Comparison of ENCODE assay signal across 9 mouse cellular contexts in the genomic region with DNA sequence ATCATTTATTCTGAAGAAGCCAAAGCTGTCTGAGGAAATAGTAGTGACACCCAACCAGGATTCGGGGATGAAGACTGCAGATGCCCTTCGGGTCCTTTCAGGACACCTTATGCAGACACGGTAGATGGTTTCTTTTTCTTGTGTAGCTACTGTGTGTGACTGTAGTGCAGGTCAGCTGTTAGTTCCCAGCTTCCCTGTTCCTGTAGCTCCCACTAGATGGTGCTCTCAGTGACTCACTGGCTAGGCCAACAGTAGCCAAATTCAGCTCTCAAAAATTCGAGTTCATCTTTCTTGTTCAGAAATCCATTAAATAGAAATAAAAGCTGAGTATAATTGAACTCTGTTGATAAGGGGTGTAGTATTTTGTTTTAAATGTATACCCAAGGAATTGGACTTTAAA. TPM values are rescaled to one million over a fixed set of nuclear protein-coding genes. Genes with fewer than 3 reads are reported as not detected.
A peak's percentile ranks its signal among the peaks of the same experiment; 100 is the strongest.
DNase-seq lines count a peak whose midpoint lies in the region; ATAC-seq and TF ChIP-seq lines count a peak whose summit lies in the region.
"Had no signal": no experiment of that assay in that cellular context is flagged by ENCODE, and none has a peak within 500 bp of the region (broad histone marks: within the 10 kb centered on the region; RNA-seq: fewer than 3 reads in every experiment).

No protein-coding gene starts in this region.

- no peaks in the 10 kb centered on the region for H3K4me1 ChIP-seq in embryonic facial prominence, embryonic 14.5 days (ENCODE audit: control insufficient read depth, insufficient read depth, low read length)
- H3K4me1 ChIP-seq in lung, embryonic 14.5 days (ENCODE audit: insufficient read depth): no peaks in the 10 kb centered on the region
- H3K4me1 ChIP-seq: neural tube, embryonic 13.5 days had no signal

- H3K27me3 ChIP-seq in embryonic facial prominence, embryonic 14.5 days (replicated peaks; ENCODE audit: control insufficient read depth, insufficient read depth, low read length): no peaks in the 10 kb centered on the region
- no peaks in the 10 kb centered on the region for H3K27me3 ChIP-seq in lung, embryonic 14.5 days (ENCODE audit: insufficient read depth, low read length)
- H3K27me3 ChIP-seq: neural tube, embryonic 13.5 days had no signal

- no peak overlapping the region for H3K27ac ChIP-seq in gastrocnemius, adult 2 months
- H3K27ac ChIP-seq in embryonic facial prominence, embryonic 14.5 days (replicated peaks; ENCODE audit: low read depth, low read length): no peak overlapping the region
- no peak overlapping the region for H3K27ac ChIP-seq in lung, embryonic 14.5 days (ENCODE audit: low read depth)
- H3K27ac ChIP-seq: neural tube, embryonic 13.5 days had no signal

- peaks cover 88% of the 10 kb centered on the region for H3K36me3 ChIP-seq in embryonic facial prominence, embryonic 14.5 days (ENCODE audit: control insufficient read depth, insufficient read depth, low read length)
- peaks cover 90% of the 10 kb centered on the region for H3K36me3 ChIP-seq in lung, embryonic 14.5 days (ENCODE audit: insufficient read depth)

- H3K9me3 ChIP-seq in embryonic facial prominence, embryonic 14.5 days (ENCODE audit: control insufficient read depth, low read length): no peaks in the 10 kb centered on the region
- H3K9me3 ChIP-seq in lung, embryonic 14.5 days (ENCODE audit: low read depth, low read length): no peaks in the 10 kb centered on the region
- H3K9me3 ChIP-seq: neural tube, embryonic 13.5 days had no signal

- TF ChIP-seq CTCF in gastrocnemius, adult 2 months (IDR thresholded peaks at IDR 0.05): peak; percentile 60
- peak; percentile 50 for TF ChIP-seq CTCF in lung, embryonic 14.5 days (IDR thresholded peaks at IDR 0.05; ENCODE audit: low read depth)

- H3K4me3 ChIP-seq in gastrocnemius, adult 2 months: no peak overlapping the region
- no peak overlapping the region for H3K4me3 ChIP-seq in embryonic facial prominence, embryonic 14.5 days (ENCODE audit: low read depth, low read length)
- H3K4me3 ChIP-seq in lung, embryonic 14.5 days (ENCODE audit: low read depth, low read length): no peak overlapping the region
- H3K4me3 ChIP-seq: neural tube, embryonic 13.5 days had no signal

- H3K4me2 ChIP-seq in embryonic facial prominence, embryonic 14.5 days (ENCODE audit: low read depth, low read length): no peak overlapping the region
- H3K4me2 ChIP-seq in lung, embryonic 14.5 days: no peak overlapping the region
- H3K4me2 ChIP-seq: neural tube, embryonic 13.5 days had no signal

- 83% methylated on average over 4 of the region's 4 CpGs for WGBS in embryonic facial prominence, embryonic 14.5 days
- WGBS in lung, embryonic 14.5 days: 77% methylated on average over 4 of the region's 4 CpGs

- DNase-seq in gastrocnemius, adult 2 months: no peak
- no peak for DNase-seq in gastrocnemius, postnatal 36 days
- peak; percentile 20 for DNase-seq in thymus, postnatal 0 days (ENCODE audit: low spot score)
- DNase-seq in thymus, adult 18-20 months: no peak
- DNase-seq in embryonic facial prominence, embryonic 14.5 days (ENCODE audit: low spot score): peak; percentile 8
- peak; percentile 53 for DNase-seq in lung, embryonic 14.5 days
- DNase-seq in spleen, postnatal 14 days (ENCODE audit: low spot score in 2 of 2): no peak
- DNase-seq in urinary bladder, postnatal 4 days (ENCODE audit: low spot score in 2 of 2): no peak

- no peak overlapping the region for H3K9ac ChIP-seq in embryonic facial prominence, embryonic 14.5 days (ENCODE audit: low read depth, low read length)
- H3K9ac ChIP-seq in lung, embryonic 14.5 days: no peak overlapping the region
- H3K9ac ChIP-seq: neural tube, embryonic 13.5 days had no signal

- intact Hi-C loops in gastrocnemius, adult 2 months (cut with DNase I): no loop called here
- intact Hi-C loops in gastrocnemius, postnatal 36 days (cut with DNase I): no loop called here

- no peak for ATAC-seq in embryonic facial prominence, embryonic 14.5 days (ENCODE audit: low read depth)
- ATAC-seq in lung, embryonic 14.5 days (ENCODE audit: insufficient read depth): no peak

RNA-seq across cellular contexts. Expression of gene Zc3h14, which starts 32.4 kb away (rescaled TPM):
- total RNA-seq in gastrocnemius, adult 2 months (2021): 10 to 100 TPM; 45.2 to 47.7 TPM
- 10 to 100 TPM; 41.3 to 42.5 TPM for total RNA-seq in gastrocnemius, postnatal 36 days (2021)
- polyA plus RNA-seq in thymus, postnatal 0 days (2015; fragmentation: Nextera tagmentation; extraction: Ambion mirVana): 96.2 and 101 TPM in 2 replicates
- polyA plus RNA-seq in embryonic facial prominence, embryonic 14.5 days (2014; fragmentation: Nextera tagmentation; extraction: Ambion mirVana): 113 and 128 TPM in 2 replicates
- polyA plus RNA-seq in lung, embryonic 14.5 days (2014; fragmentation: Nextera tagmentation; extraction: Ambion mirVana): 154 and 155 TPM in 2 replicates

RNA-seq across cellular contexts. Expression of gene Ptpn21, which starts 41.9 kb away (rescaled TPM):
- total RNA-seq in gastrocnemius, adult 2 months (2021): 10 to 100 TPM; 32.8 to 34.9 TPM
- 10 to 100 TPM; 25.1 to 25.9 TPM for total RNA-seq in gastrocnemius, postnatal 36 days (2021)
- 1.4 and 1.6 TPM in 2 replicates for polyA plus RNA-seq in thymus, postnatal 0 days (2015; fragmentation: Nextera tagmentation; extraction: Ambion mirVana)
- 11.4 and 11.7 TPM in 2 replicates for polyA plus RNA-seq in embryonic facial prominence, embryonic 14.5 days (2014; fragmentation: Nextera tagmentation; extraction: Ambion mirVana)
- polyA plus RNA-seq in lung, embryonic 14.5 days (2014; fragmentation: Nextera tagmentation; extraction: Ambion mirVana): 13.4 and 14.5 TPM in 2 replicates

Comparison
In these comparisons a context has a peak if more than half of its experiments do, and no peak if none do; other contexts are left out.
1. DNase-seq: peak in thymus, postnatal 0 days (single experiment), embryonic facial prominence, embryonic 14.5 days (single experiment) and lung, embryonic 14.5 days (single experiment); none in gastrocnemius, adult 2 months (single experiment), gastrocnemius, postnatal 36 days (0 of 2), thymus, adult 18-20 months (0 of 2), spleen, postnatal 14 days (0 of 2) and urinary bladder, postnatal 4 days (0 of 2).